Mouse (Mus musculus): ENCODE data around the gene Top3b. TPM values are rescaled to one million over a fixed set of nuclear protein-coding genes. Genes with fewer than 3 reads are reported as not detected.
A peak's percentile ranks its signal among the peaks of the same experiment; 100 is the strongest.

Top3b gene
- polyA plus RNA-seq, 1 experiment, result 2.5 TPM

GRCm38 (mm10) chr16:16856731-16857476, 13.6 kb upstream of the Top3b start:
- TF ChIP-seq GATA1 (IDR thresholded peaks at IDR 0.05; ENCODE audit: low read length) (no peak), TAL1 (IDR thresholded peaks at IDR 0.05; ENCODE audit: low read length) (no peak)
- Histone ChIP-seq H3K36me3 (ENCODE audit: control insufficient read depth) (no peaks in the 10 kb centered on the region), H3K4me3 (replicated peaks) (no peak overlapping the region), H3K4me1 (ENCODE audit: control insufficient read depth) (no peaks in the 10 kb centered on the region), H3K27me3 (ENCODE audit: control insufficient read depth) (no peaks in the 10 kb centered on the region), H3K9me3 (ENCODE audit: control insufficient read depth, low read length) (no peaks in the 10 kb centered on the region)

GRCm38 (mm10) chr16:16862288-16862687, 8.2 kb upstream of the Top3b start:
- H3K9me3 ChIP-seq (ENCODE audit: control insufficient read depth, low read length), result no peaks in the 10 kb centered on the region
- no peaks in the 10 kb centered on the region for H3K27me3 ChIP-seq (ENCODE audit: control insufficient read depth)
- no peak overlapping the region for H3K4me3 ChIP-seq (replicated peaks)
- H3K4me1 ChIP-seq (ENCODE audit: control insufficient read depth), result no peaks in the 10 kb centered on the region
- TF ChIP-seq GATA1 (IDR thresholded peaks at IDR 0.05; ENCODE audit: low read length), result no peak
- no peak for TF ChIP-seq TAL1 (IDR thresholded peaks at IDR 0.05; ENCODE audit: low read length)
- no peaks in the 10 kb centered on the region for H3K36me3 ChIP-seq (ENCODE audit: control insufficient read depth)

DNA sequence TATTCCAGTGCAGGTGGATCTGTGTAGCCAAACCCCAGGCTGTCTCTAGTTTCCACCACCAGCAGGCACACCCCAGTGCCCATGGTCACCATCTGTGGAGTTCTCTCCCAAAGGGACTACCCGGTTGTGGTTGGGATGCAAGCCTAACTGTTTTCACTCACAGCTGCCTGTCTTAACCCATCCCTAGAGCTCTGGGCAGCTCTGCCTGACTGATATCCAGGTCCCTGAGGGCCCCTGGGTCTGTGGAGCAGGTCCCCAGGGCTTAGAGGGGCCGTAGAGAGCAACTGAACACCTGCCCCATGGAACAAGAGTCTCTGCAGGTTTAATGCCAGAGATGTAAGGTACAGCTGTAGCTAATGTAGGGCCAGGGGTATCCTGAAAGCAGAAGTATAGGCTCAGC, 6.6 kb upstream of the Top3b start, which contains the start of gene Igll1:
Igll1 (minus strand) TSS at position 8 of the 400 bp plus-strand sequence.
- Histone ChIP-seq H3K36me3 (ENCODE audit: control insufficient read depth) (no peaks in the 10 kb centered on the region), H3K9me3 (ENCODE audit: control insufficient read depth, low read length) (no peaks in the 10 kb centered on the region), H3K4me3 (replicated peaks) (no peak within 1 kb of the TSS), H3K27me3 (ENCODE audit: control insufficient read depth) (no peaks in the 10 kb centered on the region), H3K4me1 (ENCODE audit: control insufficient read depth) (no peaks in the 10 kb centered on the region)
- no peak for TF ChIP-seq GATA1 (IDR thresholded peaks at IDR 0.05; ENCODE audit: low read length)
- no peak for TF ChIP-seq TAL1 (IDR thresholded peaks at IDR 0.05; ENCODE audit: low read length)

DNA sequence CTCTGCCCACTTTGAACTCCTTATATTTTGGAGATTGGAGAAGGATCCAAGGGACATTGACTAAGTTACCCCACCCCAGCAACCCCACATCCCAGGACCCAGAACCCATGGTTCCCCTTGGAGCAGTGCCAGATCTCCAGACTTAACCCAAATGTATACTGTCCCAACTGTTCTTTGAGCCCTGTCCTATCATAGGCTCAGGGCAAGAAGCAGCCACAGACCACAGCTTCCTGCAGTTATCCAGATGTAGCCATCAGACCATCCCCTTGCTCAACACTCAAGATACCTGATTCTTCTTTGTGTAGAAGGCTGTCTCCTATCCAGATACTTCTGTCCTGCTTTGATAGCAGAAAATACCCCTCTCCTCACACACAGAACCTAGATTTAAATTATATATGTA, 5.3 kb upstream of the Top3b start:
- no peak for TF ChIP-seq GATA1 (IDR thresholded peaks at IDR 0.05; ENCODE audit: low read length)
- no peak for TF ChIP-seq TAL1 (IDR thresholded peaks at IDR 0.05; ENCODE audit: low read length)
- no peaks in the 10 kb centered on the region for H3K36me3 ChIP-seq (ENCODE audit: control insufficient read depth)
- H3K27me3 ChIP-seq (ENCODE audit: control insufficient read depth), result no peaks in the 10 kb centered on the region
- peaks cover 2% of the 10 kb centered on the region for H3K4me1 ChIP-seq (ENCODE audit: control insufficient read depth)
- H3K9me3 ChIP-seq (ENCODE audit: control insufficient read depth, low read length), result no peaks in the 10 kb centered on the region
- no peak overlapping the region for H3K4me3 ChIP-seq (replicated peaks)

DNA sequence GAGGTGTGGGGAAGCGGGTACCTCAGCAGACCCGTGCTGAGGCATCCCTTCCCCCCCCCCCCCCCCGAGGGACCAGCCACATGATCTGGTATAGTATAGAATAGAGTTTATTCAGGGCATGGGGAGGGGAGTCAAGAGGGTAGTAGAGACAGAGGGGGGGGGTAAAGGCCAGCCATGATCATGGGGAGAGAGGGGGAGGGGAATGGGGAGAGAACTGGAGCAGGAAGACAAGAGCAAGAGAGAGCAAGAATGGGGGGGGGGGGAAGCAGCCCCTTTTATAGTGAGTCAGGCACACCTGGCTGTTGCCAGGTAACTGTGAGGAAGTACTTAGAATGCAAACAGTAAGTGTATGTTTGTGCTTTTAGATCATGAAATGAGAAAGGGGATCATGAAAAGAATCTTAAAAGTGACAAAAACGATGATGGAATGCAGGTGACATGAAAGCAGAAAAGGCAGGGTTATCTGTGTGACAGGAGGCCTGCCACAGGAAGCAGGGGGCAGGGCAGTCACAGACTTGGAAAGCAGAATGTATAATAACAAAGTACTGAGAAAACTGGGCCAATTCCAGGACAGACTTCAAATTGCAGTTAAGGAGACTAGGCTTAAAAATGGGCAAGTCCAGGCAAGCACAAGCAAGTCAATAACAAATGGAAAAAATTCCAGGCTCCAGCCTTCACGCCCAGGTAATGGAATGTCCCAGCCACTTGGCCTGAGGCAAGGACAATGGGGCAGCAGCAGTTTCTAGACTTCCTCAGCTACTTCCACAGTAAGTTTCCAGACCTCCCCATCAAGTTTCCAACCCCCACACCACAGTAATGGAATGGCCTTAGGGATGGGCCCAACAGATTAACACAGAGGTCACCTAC, 4.6 kb upstream of the Top3b start:
- Histone ChIP-seq H3K4me1 (ENCODE audit: control insufficient read depth) (peaks cover 8% of the 10 kb centered on the region), H3K36me3 (ENCODE audit: control insufficient read depth) (no peaks in the 10 kb centered on the region), H3K4me3 (replicated peaks) (no peak overlapping the region), H3K27me3 (ENCODE audit: control insufficient read depth) (no peaks in the 10 kb centered on the region), H3K9me3 (ENCODE audit: control insufficient read depth, low read length) (no peaks in the 10 kb centered on the region)
- TF ChIP-seq TAL1 (IDR thresholded peaks at IDR 0.05; ENCODE audit: low read length) (no peak), GATA1 (IDR thresholded peaks at IDR 0.05; ENCODE audit: low read length) (no peak)

DNA sequence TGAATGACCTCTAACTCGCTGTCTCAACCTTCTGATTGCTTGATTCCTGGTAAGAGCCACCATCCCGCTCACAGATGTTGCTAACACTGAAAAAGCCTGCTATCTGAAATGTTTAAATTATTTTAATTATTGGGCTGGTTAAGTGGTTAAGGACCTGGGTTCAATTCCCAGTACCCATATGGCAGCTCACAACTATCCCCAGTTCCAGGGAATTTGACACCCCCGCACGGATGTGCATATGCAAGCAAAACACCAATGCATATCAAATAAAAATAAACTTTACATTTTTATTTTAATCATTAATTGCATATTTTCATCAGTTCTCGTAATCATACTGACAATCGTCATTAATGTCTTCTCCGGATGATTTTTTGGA, 307 bp upstream of the Top3b start:
- TF ChIP-seq GATA1 (IDR thresholded peaks at IDR 0.05; ENCODE audit: low read length), result no peak
- no peak for TF ChIP-seq TAL1 (IDR thresholded peaks at IDR 0.05; ENCODE audit: low read length)
- H3K9me3 ChIP-seq (ENCODE audit: control insufficient read depth, low read length), result no peaks in the 10 kb centered on the region
- no peaks in the 10 kb centered on the region for H3K27me3 ChIP-seq (ENCODE audit: control insufficient read depth)
- H3K4me3 ChIP-seq (replicated peaks), result peak overlapping the region; percentile 77
- peaks cover 11% of the 10 kb centered on the region for H3K36me3 ChIP-seq (ENCODE audit: control insufficient read depth)
- H3K4me1 ChIP-seq (ENCODE audit: control insufficient read depth), result peaks cover 22% of the 10 kb centered on the region

GRCm38 (mm10) chr16:16879025-16879424, 8.5 kb downstream of the Top3b start:
- Histone ChIP-seq H3K4me1 (ENCODE audit: control insufficient read depth) (no peaks in the 10 kb centered on the region), H3K9me3 (ENCODE audit: control insufficient read depth, low read length) (peaks cover 5% of the 10 kb centered on the region; the same call in 1 of the 2 replicates), H3K27me3 (ENCODE audit: control insufficient read depth) (no peaks in the 10 kb centered on the region), H3K4me3 (replicated peaks) (no peak overlapping the region), H3K36me3 (ENCODE audit: control insufficient read depth) (peaks cover 93% of the 10 kb centered on the region)
- TF ChIP-seq GATA1 (IDR thresholded peaks at IDR 0.05; ENCODE audit: low read length), result no peak
- TF ChIP-seq TAL1 (IDR thresholded peaks at IDR 0.05; ENCODE audit: low read length), result no peak

DNA sequence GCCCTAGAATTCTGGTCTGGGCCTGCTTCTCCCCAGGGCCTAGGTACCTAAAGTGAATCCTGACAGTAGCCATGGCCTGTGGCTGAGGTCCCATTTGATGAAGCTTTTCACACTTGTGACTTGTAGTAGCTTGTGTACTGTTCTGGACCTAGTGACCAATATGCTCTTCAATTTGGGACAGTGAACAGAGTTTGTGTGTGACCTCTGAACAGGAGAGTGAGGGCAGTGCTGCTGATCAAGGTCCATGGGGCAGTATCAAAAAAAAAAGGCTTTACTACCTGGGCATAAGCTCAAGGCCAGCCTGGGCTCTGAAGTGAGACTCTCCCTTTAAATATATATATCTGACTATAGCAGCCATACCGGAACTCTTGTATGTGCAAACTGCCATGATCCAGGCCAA, 17.8 kb downstream of the Top3b start:
- H3K9me3 ChIP-seq (ENCODE audit: control insufficient read depth, low read length), result no peaks in the 10 kb centered on the region
- no peaks in the 10 kb centered on the region for H3K4me1 ChIP-seq (ENCODE audit: control insufficient read depth)
- TF ChIP-seq TAL1 (IDR thresholded peaks at IDR 0.05; ENCODE audit: low read length) (no peak), GATA1 (IDR thresholded peaks at IDR 0.05; ENCODE audit: low read length) (no peak)
- peaks cover 100% of the 10 kb centered on the region for H3K36me3 ChIP-seq (ENCODE audit: control insufficient read depth)
- no peak overlapping the region for H3K4me3 ChIP-seq (replicated peaks)
- no peaks in the 10 kb centered on the region for H3K27me3 ChIP-seq (ENCODE audit: control insufficient read depth)

DNA sequence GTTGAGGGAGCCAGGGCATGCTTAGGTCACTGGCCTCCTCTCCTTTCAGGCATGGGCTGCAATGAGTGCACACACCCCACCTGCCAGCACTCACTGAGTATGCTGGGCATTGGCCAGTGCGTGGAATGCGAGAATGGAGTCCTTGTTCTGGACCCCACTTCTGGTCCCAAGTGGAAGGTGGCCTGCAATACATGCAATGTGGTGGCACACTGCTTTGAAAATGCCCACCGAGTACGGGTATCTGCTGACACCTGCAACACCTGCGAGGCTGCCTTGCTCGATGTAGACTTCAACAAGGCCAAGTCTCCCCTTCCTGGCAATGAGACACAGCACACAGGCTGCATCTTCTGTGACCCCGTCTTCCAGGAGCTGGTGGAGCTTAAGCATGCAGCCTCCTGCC, 21.8 kb downstream of the Top3b start:
- Histone ChIP-seq H3K9me3 (ENCODE audit: control insufficient read depth, low read length) (no peaks in the 10 kb centered on the region), H3K4me1 (ENCODE audit: control insufficient read depth) (peaks cover 16% of the 10 kb centered on the region), H3K36me3 (ENCODE audit: control insufficient read depth) (peaks cover 75% of the 10 kb centered on the region), H3K4me3 (replicated peaks) (no peak overlapping the region), H3K27me3 (ENCODE audit: control insufficient read depth) (no peaks in the 10 kb centered on the region)
- no peak for TF ChIP-seq GATA1 (IDR thresholded peaks at IDR 0.05; ENCODE audit: low read length)
- TF ChIP-seq TAL1 (IDR thresholded peaks at IDR 0.05; ENCODE audit: low read length), result no peak
